Mouse (Mus musculus): ENCODE results near the gene Trim66.

- TF ChIP-seq CTCF (IDR thresholded peaks at IDR 0.05; ENCODE audit: control insufficient read depth, insufficient read depth, low read length), result no peak
- TF ChIP-seq POLR2A (IDR thresholded peaks at IDR 0.05; ENCODE audit: borderline replicate concordance, control insufficient read depth, low read depth, low read length), result no peak
Measured at GRCm38 (mm10) chr7:109511838-109512237, 3.9 kb upstream of the Trim66 start.

Data from bone marrow, adult 2 months (tissue).